Mouse (Mus musculus) kidney, embryonic 14.5 days (tissue): ENCODE measurements around the gene A030005L19Rik. TPM values are rescaled to one million over a fixed set of nuclear protein-coding genes. Genes with fewer than 3 reads are reported as not detected.

Experiments
- ATAC-seq: fragments of 200-750 bp; cut with Nextera tagmentation; 2 replicates; pipeline ENCODE4 v1.8.0; 2017; ENCODE audit warnings: moderate number of reproducible peaks, mild to moderate bottlenecking, moderate TSS enrichment, moderate library complexity; ENCODE audit not compliant: low FRiP score, low TSS enrichment
- H3K27ac ChIP-seq: fragments of 300-500 bp; sonication (generic); 2 replicates; pipeline ENCODE4 v1.5.1; 2014; ENCODE audit warnings: low read depth, mild to moderate bottlenecking, low read length, moderate library complexity, mixed read lengths
- H3K27me3 ChIP-seq: fragments of 300-500 bp; sonication (generic); 2 replicates; pipeline ENCODE4 v1.6.1; 2014; ENCODE audit warnings: mild to moderate bottlenecking, low read length; ENCODE audit not compliant: control insufficient read depth, insufficient read depth
- H3K36me3 ChIP-seq: fragments of 300-500 bp; sonication (generic); 2 replicates; pipeline ENCODE4 v1.6.1; 2014; ENCODE audit warnings: low read length, mixed read lengths; ENCODE audit not compliant: control insufficient read depth, insufficient read depth
- H3K4me1 ChIP-seq: fragments of 300-500 bp; sonication (generic); 2 replicates; pipeline ENCODE4 v1.6.1; 2014; ENCODE audit warnings: low read length, mixed read lengths; ENCODE audit not compliant: control insufficient read depth, insufficient read depth
- H3K4me2 ChIP-seq: fragments of 300-500 bp; sonication (generic); replicated peaks from 2 replicates; pipeline ENCODE4 v1.6.1; 2014; ENCODE audit warnings: low read depth, mild to moderate bottlenecking, low read length
- H3K4me3 ChIP-seq: fragments of 300-500 bp; sonication (generic); 2 replicates; pipeline ENCODE4 v1.5.1; 2014; ENCODE audit warnings: mild to moderate bottlenecking, low read length
- H3K9ac ChIP-seq: fragments of 300-500 bp; sonication (generic); 2 replicates; pipeline ENCODE4 v1.6.1; 2014; ENCODE audit warnings: low read depth, mild to moderate bottlenecking, low read length, moderate library complexity
- H3K9me3 ChIP-seq: fragments of 300-500 bp; sonication (generic); 2 replicates; pipeline ENCODE4 v1.6.1; 2016; ENCODE audit warnings: low read length; ENCODE audit not compliant: control insufficient read depth
- WGBS: fragments of 180-500 bp; shearing (Covaris S2); extraction: QIAGEN DNeasy Blood & Tissue Kit; methylation state at CpG from one replicate; pipeline ENCODE4 v1.1.7; 2014; 5-methylcytosine and 5-hydroxymethylcytosine counted together
- polyA plus RNA-seq: library from polyadenylated mRNA; unstranded; fragments of >200 nt; fragmentation: Nextera tagmentation; extraction: Ambion mirVana; gene quantifications from 2 replicates; pipeline ENCODE4 v1.2.1, GENCODE M21; 2014

Gene A030005L19Rik
- polyA plus RNA-seq, 1 experiment from 2014 or later: not detected

- H3K4me2 ChIP-seq: no peak within 1 kb of the TSS
- no peak within 1 kb of the TSS for H3K9ac ChIP-seq
- no peaks in the 10 kb centered on the region for H3K36me3 ChIP-seq
- no peaks in the 10 kb centered on the region for H3K9me3 ChIP-seq
- no peak within 1 kb of the TSS for H3K4me3 ChIP-seq
- H3K27ac ChIP-seq: no peak within 1 kb of the TSS
- H3K27me3 ChIP-seq: no peaks in the 10 kb centered on the region
- 87% methylated on average over 11 of the region's 11 CpGs for WGBS
- ATAC-seq: no peak
- H3K4me1 ChIP-seq: no peaks in the 10 kb centered on the region
Measured at GRCm38 (mm10) chr1:82959870-82960385, 46.8 kb downstream of the A030005L19Rik start, which contains the start of gene Gm47955. TSS of gene Gm47955 (plus strand) at chr1:82960286.

Other genes starting within 250 kb of the A030005L19Rik start
- gene Mff, start 188.4 kb upstream of the A030005L19Rik start, polyA plus RNA-seq: 238 and 239 TPM in 2 replicates
- 3.8 TPM in 2 replicates for gene Tm4sf20, start 144.9 kb upstream of the A030005L19Rik start, polyA plus RNA-seq
- not detected in 2 replicates for gene Gm47791, start 142.1 kb upstream of the A030005L19Rik start, polyA plus RNA-seq
- gene Agfg1, start 73.8 kb upstream of the A030005L19Rik start, polyA plus RNA-seq: 27.9 and 47.8 TPM in 2 replicates
- gene A030014E15Rik, start 11.6 kb downstream of the A030005L19Rik start, polyA plus RNA-seq: not detected in 2 replicates
- gene Gm6217, start 18.1 kb downstream of the A030005L19Rik start, polyA plus RNA-seq: not detected in 2 replicates
- not detected in 2 replicates for gene A030003K21Rik, start 30.1 kb downstream of the A030005L19Rik start, polyA plus RNA-seq
- gene Gm7544, start 42.7 kb downstream of the A030005L19Rik start, polyA plus RNA-seq: not detected in 2 replicates
- not detected in 2 replicates for gene Gm47955, start 47.0 kb downstream of the A030005L19Rik start, polyA plus RNA-seq
- not detected in 2 replicates for gene Gm47959, start 87.2 kb downstream of the A030005L19Rik start, polyA plus RNA-seq
- 0.74 and 1.4 TPM in 2 replicates for gene Slc19a3, start 125.1 kb downstream of the A030005L19Rik start, polyA plus RNA-seq
- gene Krtap28-10, start 129.2 kb downstream of the A030005L19Rik start, polyA plus RNA-seq: not detected in 2 replicates
- gene Gm47969, start 131.6 kb downstream of the A030005L19Rik start, polyA plus RNA-seq: not detected in 2 replicates
- not detected in 2 replicates for gene A030005K14Rik, start 146.1 kb downstream of the A030005L19Rik start, polyA plus RNA-seq
- not detected in 2 replicates for gene Krtap28-13, start 147.6 kb downstream of the A030005L19Rik start, polyA plus RNA-seq
- 1.2 and 1.4 TPM in 2 replicates for gene Ccl20, start 203.4 kb downstream of the A030005L19Rik start, polyA plus RNA-seq
- gene Daw1, start 246.4 kb downstream of the A030005L19Rik start, polyA plus RNA-seq: 0.36 TPM in 1 of 2 replicates, not detected in the other